Mouse (Mus musculus) cortical plate, adult 2 months (tissue): ENCODE data around the gene Card19. TPM values are rescaled to one million over a fixed set of nuclear protein-coding genes. Genes with fewer than 3 reads are reported as not detected.

Experiments used
- H3K27ac ChIP-seq: fragments of 200-500 bp; 2 replicates; pipeline ENCODE4 v1.5.1; 2012; ENCODE audit warnings: low read length, control low read depth, inconsistent platforms; ENCODE audit not compliant: insufficient read depth
- H3K4me1 ChIP-seq: fragments of 200-500 bp; 2 replicates; pipeline ENCODE4 v1.6.1; 2011; ENCODE audit warnings: low read length; ENCODE audit not compliant: control insufficient read depth, insufficient read depth
- H3K4me3 ChIP-seq: fragments of 200-500 bp; 2 replicates; pipeline ENCODE4 v1.5.1; 2011; ENCODE audit warnings: mild to moderate bottlenecking, low read length, control low read depth; ENCODE audit not compliant: insufficient read depth
- CTCF ChIP-seq: fragments of 200-500 bp; IDR thresholded peaks from 2 replicates; pipeline ENCODE4 v1.5.1; 2011; ENCODE audit warnings: mild to moderate bottlenecking, control low read depth, low read length; ENCODE audit not compliant: insufficient read depth; ENCODE audit errors: extremely low read depth
- POLR2A ChIP-seq: fragments of 200-500 bp; IDR thresholded peaks from 2 replicates; pipeline ENCODE4 v1.6.1; 2011; ENCODE audit warnings: mild to moderate bottlenecking, low read length, control low read depth; ENCODE audit not compliant: insufficient read depth; ENCODE audit errors: extremely low read depth
- polyA plus RNA-seq: library from polyadenylated mRNA; depleted of rRNA; stranded (reverse); fragments of >200 nt; gene quantifications from 2 replicates; pipeline ENCODE4 v1.2.3, GENCODE M21; 2012

Gene Card19
- polyA plus RNA-seq, 1 experiment: 36.5 TPM

GRCm38 (mm10) chr13:49247740-49248466 lies 32.1 kb upstream of the Card19 start:
- Histone ChIP-seq H3K27ac (no peak overlapping the region), H3K4me3 (no peak overlapping the region), H3K4me1 (no peaks in the 10 kb centered on the region)
- no peak for TF ChIP-seq POLR2A
- TF ChIP-seq CTCF: no peak

GRCm38 (mm10) chr13:49247232-49247739 lies 31.4 kb upstream of the Card19 start:
- Histone ChIP-seq H3K4me3 (no peak overlapping the region), H3K27ac (no peak overlapping the region), H3K4me1 (no peaks in the 10 kb centered on the region)
- TF ChIP-seq POLR2A: no peak
- no peak for TF ChIP-seq CTCF

- TF ChIP-seq POLR2A: no peak
- no peak for TF ChIP-seq CTCF
- no peak overlapping the region for H3K27ac ChIP-seq
- no peak overlapping the region for H3K4me3 ChIP-seq
- H3K4me1 ChIP-seq: no peaks in the 10 kb centered on the region
These were observed 30.8 kb upstream of the Card19 start for GRCm38 (mm10) chr13:49246626-49247025.

- no peak for TF ChIP-seq POLR2A
- TF ChIP-seq CTCF: no peak
- no peaks in the 10 kb centered on the region for H3K4me1 ChIP-seq
These were observed 30.2 kb upstream of the Card19 start for GRCm38 (mm10) chr13:49246011-49246410.

GRCm38 (mm10) chr13:49245251-49245650 lies 29.4 kb upstream of the Card19 start:
- H3K4me1 ChIP-seq: no peaks in the 10 kb centered on the region
- TF ChIP-seq POLR2A (no peak), CTCF (no peak)
- no peak overlapping the region for H3K4me3 ChIP-seq
- no peak overlapping the region for H3K27ac ChIP-seq

More at GRCm38 (mm10) chr13:49246011-49246410, 30.2 kb upstream of the Card19 start:
- no peak overlapping the region for H3K27ac ChIP-seq
- no peak overlapping the region for H3K4me3 ChIP-seq

- no peak for TF ChIP-seq CTCF
- TF ChIP-seq POLR2A: no peak
- Histone ChIP-seq H3K27ac (no peak overlapping the region), H3K4me3 (no peak overlapping the region), H3K4me1 (no peaks in the 10 kb centered on the region)
These were observed 27.7 kb upstream of the Card19 start for GRCm38 (mm10) chr13:49243492-49243891.

- H3K4me3 ChIP-seq: no peak overlapping the region
- peak overlapping the region; percentile 64; the same call in 1 of the 2 replicates for H3K27ac ChIP-seq
- H3K4me1 ChIP-seq: no peaks in the 10 kb centered on the region
- no peak for TF ChIP-seq CTCF
- TF ChIP-seq POLR2A: no peak
These were observed 26.7 kb upstream of the Card19 start for GRCm38 (mm10) chr13:49242321-49243065.

- no peak for TF ChIP-seq CTCF
- no peak for TF ChIP-seq POLR2A
- Histone ChIP-seq H3K4me3 (no peak overlapping the region), H3K27ac (no peak overlapping the region), H3K4me1 (no peaks in the 10 kb centered on the region)
These were observed 22.9 kb upstream of the Card19 start for GRCm38 (mm10) chr13:49238737-49239136.

- no peaks in the 10 kb centered on the region for H3K4me1 ChIP-seq
- H3K27ac ChIP-seq: no peak overlapping the region
- no peak for TF ChIP-seq CTCF
- TF ChIP-seq POLR2A: no peak
- H3K4me3 ChIP-seq: no peak overlapping the region
These were observed 21.8 kb upstream of the Card19 start for GRCm38 (mm10) chr13:49237617-49238016.
